In genomic region chr9:103007699-103008078, GRCm38 (mm10) we compare ENCODE assay signal across 8 mouse cellular contexts. TPM values are rescaled to one million over a fixed set of nuclear protein-coding genes. Genes with fewer than 3 reads are reported as not detected.
A peak's percentile ranks its signal among the peaks of the same experiment; 100 is the strongest.
DNase-seq lines count a peak whose midpoint lies in the region; ATAC-seq and TF ChIP-seq lines count a peak whose summit lies in the region.

No protein-coding gene starts in this region.

- no peak for TF ChIP-seq CTCF in cerebellum, adult 2 months (IDR thresholded peaks at IDR 0.05; ENCODE audit: borderline replicate concordance, insufficient read depth, low read depth, low read length)
- no peak for TF ChIP-seq CTCF in liver, postnatal 0 days (IDR thresholded peaks at IDR 0.05; ENCODE audit: low read depth)

- H3K4me1 ChIP-seq in cerebellum, adult 2 months (ENCODE audit: control insufficient read depth, insufficient read depth, low read length), result no peaks in the 10 kb centered on the region
- H3K4me1 ChIP-seq in liver, postnatal 0 days (ENCODE audit: insufficient read depth), result peaks cover 21% of the 10 kb centered on the region

- 11% methylated on average over 15 of the region's 15 CpGs for WGBS in cerebellum, adult 2 months
- WGBS in liver, postnatal 0 days (ENCODE audit: insufficient replicate concordance), result 6% methylated on average over 15 of the region's 15 CpGs

- DNase-seq in cerebellum, adult 2 months, result peak; percentile 9 to 17
- peak; percentile 58 for DNase-seq in embryo, embryonic 10 days (ENCODE audit: low spot score)
- peak; percentile 50 for DNase-seq in heart, adult 8-10 months (ENCODE audit: low spot score)
- DNase-seq in kidney, adult 18-20 months, result peak; percentile 83
- peak; percentile 77 for DNase-seq in liver, postnatal 0 days
- DNase-seq in skeletal muscle tissue, adult 2 months (ENCODE audit: low read depth, low spot score), result peak; percentile 25
- DNase-seq in layer of hippocampus, adult 9-11 months, result no peak

- H3K27me3 ChIP-seq in cerebellum, adult 2 months (ENCODE audit: control insufficient read depth, insufficient read depth, low read length), result no peaks in the 10 kb centered on the region
- peaks cover 14% of the 10 kb centered on the region for H3K27me3 ChIP-seq in liver, postnatal 0 days (ENCODE audit: insufficient read depth, low read length)

- H3K9me3 ChIP-seq in liver, postnatal 0 days (ENCODE audit: low read length), result no peaks in the 10 kb centered on the region

- ATAC-seq in cerebellum, adult (ENCODE audit: insufficient number of reproducible peaks, low FRiP score, low TSS enrichment), result no peak
- peak; percentile 83 for ATAC-seq in liver, postnatal 0 days

- no peak for TF ChIP-seq POLR2A in cerebellum, adult 2 months (IDR thresholded peaks at IDR 0.05; ENCODE audit: borderline replicate concordance, insufficient read depth, low read length)

- H3K36me3 ChIP-seq in liver, postnatal 0 days (replicated peaks; ENCODE audit: insufficient read depth, low read length), result no peaks in the 10 kb centered on the region

- TF ChIP-seq EP300 in liver, postnatal 0 days (IDR thresholded peaks at IDR 0.05; ENCODE audit: low read depth), result peak; percentile 40; the same call in 1 of the 2 replicates

- H3K9ac ChIP-seq in liver, postnatal 0 days (replicated peaks), result peak overlapping the region; percentile 58; the same call in 1 of the 2 replicates

- no peak overlapping the region for H3K4me3 ChIP-seq in cerebellum, adult 2 months (replicated peaks; ENCODE audit: insufficient read depth, low read depth, low read length)
- H3K4me3 ChIP-seq in liver, postnatal 0 days (ENCODE audit: low read depth, low read length), result peak overlapping the region; percentile 50

- peak overlapping the region; percentile 77 for H3K4me2 ChIP-seq in liver, postnatal 0 days (ENCODE audit: low read depth, low read length)

- H3K27ac ChIP-seq in cerebellum, adult 2 months (ENCODE audit: insufficient read depth, low read length), result no peak overlapping the region
- H3K27ac ChIP-seq in liver, postnatal 0 days (ENCODE audit: low read depth), result peak overlapping the region; percentile 88

RNA-seq across cellular contexts. Expression of gene Slco2a1, which starts 19.2 kb away (rescaled TPM):
- polyA plus RNA-seq in cerebellum, adult 2 months (2012; rRNA removed), result 3.6 and 5.3 TPM in 2 replicates
- 1 to 10 TPM; 3.4 to 5.0 (median 3.9) TPM for total RNA-seq in heart, adult 8-10 months (2022)
- 8.5 and 11.2 TPM in 2 replicates for polyA plus RNA-seq in liver, postnatal 0 days (2015; fragmentation: Nextera tagmentation; extraction: Ambion mirVana)
